In the genomic region with DNA sequence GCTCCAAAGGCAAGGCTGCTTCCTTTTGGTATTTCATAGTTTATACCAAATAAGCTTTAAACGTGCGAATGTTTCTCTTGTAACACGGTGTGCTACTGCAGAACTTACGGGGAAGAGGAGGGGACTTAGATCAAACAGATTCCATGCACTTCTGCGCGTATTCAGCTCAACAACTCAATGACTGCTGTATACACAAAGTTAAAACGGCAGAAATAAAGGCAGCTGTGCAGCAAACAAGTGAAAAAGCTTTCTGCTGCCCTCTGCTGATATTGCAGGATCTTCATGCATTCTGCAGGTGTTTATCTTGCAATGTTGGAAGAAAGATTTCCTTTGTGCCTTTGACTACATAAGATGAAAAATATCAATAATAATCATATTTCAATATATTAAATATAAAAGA, we compare ENCODE assay signal across 10 mouse cellular contexts.
A peak's percentile ranks its signal among the peaks of the same experiment; 100 is the strongest.
DNase-seq lines count a peak whose midpoint lies in the region; ATAC-seq and TF ChIP-seq lines count a peak whose summit lies in the region.
"Had no signal": no experiment of that assay in that cellular context is flagged by ENCODE, and none has a peak within 500 bp of the region (broad histone marks: within the 10 kb centered on the region; RNA-seq: fewer than 3 reads in every experiment).

No protein-coding gene starts in this region.

- H3K4me1 ChIP-seq in midbrain, embryonic 14.5 days (ENCODE audit: control insufficient read depth, insufficient read depth, low read length), result no peaks in the 10 kb centered on the region
- H3K4me1 ChIP-seq in midbrain, embryonic 13.5 days (replicated peaks), result 0 out of 2 replicates have a peak, but pooled peaks cover 2% of the 10 kb centered on the region
- no peaks in the 10 kb centered on the region for H3K4me1 ChIP-seq in intestine, postnatal 0 days (replicated peaks; ENCODE audit: control insufficient read depth, insufficient read depth, low read length)
- no peaks in the 10 kb centered on the region for H3K4me1 ChIP-seq in stomach, embryonic 16.5 days (ENCODE audit: control insufficient read depth, insufficient read depth, low read length)

- ATAC-seq in frontal cortex, adult (ENCODE audit: low TSS enrichment), result peak; percentile 84
- no peak for ATAC-seq in midbrain, embryonic 14.5 days (ENCODE audit: low FRiP score, low TSS enrichment)
- ATAC-seq in midbrain, embryonic 13.5 days, result no peak
- ATAC-seq in intestine, postnatal 0 days, result no peak
- ATAC-seq in stomach, embryonic 16.5 days (ENCODE audit: insufficient read depth, low FRiP score), result no peak

- WGBS in midbrain, embryonic 14.5 days, result 44% methylated on average over 7 of the region's 7 CpGs
- WGBS in midbrain, embryonic 13.5 days, result 42% methylated on average over 7 of the region's 7 CpGs
- WGBS in intestine, postnatal 0 days, result 21% methylated on average over 7 of the region's 7 CpGs
- WGBS in stomach, embryonic 16.5 days, result 19% methylated on average over 7 of the region's 7 CpGs

- no peak overlapping the region for H3K27ac ChIP-seq in midbrain, embryonic 14.5 days (replicated peaks; ENCODE audit: low read depth, low read length)
- H3K27ac ChIP-seq in midbrain, embryonic 13.5 days, result no peak overlapping the region
- H3K27ac ChIP-seq in intestine, postnatal 0 days (ENCODE audit: low read depth, low read length), result no peak overlapping the region
- no peak overlapping the region for H3K27ac ChIP-seq in stomach, embryonic 16.5 days (ENCODE audit: low read length)
- H3K27ac ChIP-seq: hindbrain, embryonic 15.5 days had no signal

- no peaks in the 10 kb centered on the region for H3K36me3 ChIP-seq in midbrain, embryonic 14.5 days (ENCODE audit: control insufficient read depth, insufficient read depth, low read length)
- H3K36me3 ChIP-seq in midbrain, embryonic 13.5 days, result no peaks in the 10 kb centered on the region
- no peaks in the 10 kb centered on the region for H3K36me3 ChIP-seq in intestine, postnatal 0 days (ENCODE audit: control insufficient read depth, insufficient read depth)
- no peaks in the 10 kb centered on the region for H3K36me3 ChIP-seq in stomach, embryonic 16.5 days (ENCODE audit: control insufficient read depth, insufficient read depth, low read length)
- H3K36me3 ChIP-seq: hindbrain, embryonic 15.5 days had no signal

- H3K4me2 ChIP-seq in midbrain, embryonic 14.5 days (ENCODE audit: low read length), result no peak overlapping the region
- no peak overlapping the region for H3K4me2 ChIP-seq in midbrain, embryonic 13.5 days (replicated peaks)
- 0 out of 2 replicates have a peak overlapping the region, but pooled peaks have one; percentile 27 for H3K4me2 ChIP-seq in intestine, postnatal 0 days (replicated peaks; ENCODE audit: low read depth)
- H3K4me2 ChIP-seq in stomach, embryonic 16.5 days (ENCODE audit: low read depth, low read length), result peak overlapping the region; percentile 33; the same call in 1 of the 2 replicates
- H3K4me2 ChIP-seq: hindbrain, embryonic 15.5 days had no signal

- H3K9ac ChIP-seq in midbrain, embryonic 14.5 days (replicated peaks; ENCODE audit: low read length), result no peak overlapping the region
- H3K9ac ChIP-seq in midbrain, embryonic 13.5 days (replicated peaks), result no peak overlapping the region
- H3K9ac ChIP-seq in intestine, postnatal 0 days (ENCODE audit: low read depth, low read length), result no peak overlapping the region
- H3K9ac ChIP-seq in stomach, embryonic 16.5 days (ENCODE audit: low read length), result no peak overlapping the region
- H3K9ac ChIP-seq: hindbrain, embryonic 15.5 days had no signal

- H3K4me3 ChIP-seq in midbrain, embryonic 14.5 days (replicated peaks; ENCODE audit: low read depth, low read length), result no peak overlapping the region
- H3K4me3 ChIP-seq in midbrain, embryonic 13.5 days (replicated peaks), result no peak overlapping the region
- H3K4me3 ChIP-seq in intestine, postnatal 0 days (ENCODE audit: low read depth, low read length), result no peak overlapping the region
- H3K4me3 ChIP-seq in stomach, embryonic 16.5 days (replicated peaks; ENCODE audit: low read length), result 0 out of 2 replicates have a peak overlapping the region, but pooled peaks have one; percentile 15
- H3K4me3 ChIP-seq: hindbrain, embryonic 15.5 days had no signal

- no peaks in the 10 kb centered on the region for H3K9me3 ChIP-seq in midbrain, embryonic 14.5 days (ENCODE audit: control insufficient read depth, low read length)
- no peaks in the 10 kb centered on the region for H3K9me3 ChIP-seq in midbrain, embryonic 13.5 days
- H3K9me3 ChIP-seq in intestine, postnatal 0 days (ENCODE audit: control insufficient read depth), result no peaks in the 10 kb centered on the region
- H3K9me3 ChIP-seq in stomach, embryonic 16.5 days (replicated peaks; ENCODE audit: control insufficient read depth, low read length), result no peaks in the 10 kb centered on the region
- H3K9me3 ChIP-seq: hindbrain, embryonic 15.5 days had no signal

- peak; percentile 53 for TF ChIP-seq CTCF in intestine, postnatal 0 days (IDR thresholded peaks at IDR 0.05; ENCODE audit: low read depth)

- no peaks in the 10 kb centered on the region for H3K27me3 ChIP-seq in midbrain, embryonic 14.5 days (ENCODE audit: control insufficient read depth, insufficient read depth, low read length)
- H3K27me3 ChIP-seq in midbrain, embryonic 13.5 days, result no peaks in the 10 kb centered on the region
- no peaks in the 10 kb centered on the region for H3K27me3 ChIP-seq in intestine, postnatal 0 days (replicated peaks; ENCODE audit: control insufficient read depth, insufficient read depth, low read length)
- H3K27me3 ChIP-seq in stomach, embryonic 16.5 days (ENCODE audit: control insufficient read depth, insufficient read depth, low read length), result no peaks in the 10 kb centered on the region
- H3K27me3 ChIP-seq: hindbrain, embryonic 15.5 days had no signal

- no peak for DNase-seq in frontal cortex, postnatal 25 days (ENCODE audit: low spot score in 2 of 2)
- peak; percentile 79 for DNase-seq in midbrain, embryonic 14.5 days
- DNase-seq in adrenal gland, postnatal 36 days, result no peak
- DNase-seq in adrenal gland, adult 18-20 months (ENCODE audit: low spot score in 2 of 2), result no peak
- DNase-seq: cerebellum, postnatal 36 days had no signal

Comparison
In these comparisons a context has a peak if more than half of its experiments do, and no peak if none do; other contexts are left out.
1. H3K4me2 ChIP-seq: peak in intestine, postnatal 0 days (single experiment) and stomach, embryonic 16.5 days (single experiment); none in midbrain, embryonic 14.5 days (single experiment) and midbrain, embryonic 13.5 days (single experiment).